Comparison of ENCODE assay signal across 7 mouse cellular contexts in genomic region chr15:7934105-7934504, GRCm38 (mm10).
DNase-seq lines count a peak whose midpoint lies in the region; ATAC-seq and TF ChIP-seq lines count a peak whose summit lies in the region.

No protein-coding gene starts in this region.

- DNase-seq in Muller cell, postnatal 12 days (ENCODE audit: inconsistent ontology term): peak; percentile 51
- DNase-seq in heart, adult 9 months (ENCODE audit: low spot score in 2 of 2): peak; percentile 6 to 17
- DNase-seq in testis, postnatal 14 days (ENCODE audit: low spot score): peak; percentile 21
- DNase-seq in layer of hippocampus, adult 9-10 months (ENCODE audit: low spot score): no peak
- no peak for DNase-seq in layer of hippocampus, adult 2 months (ENCODE audit: low spot score in 2 of 2)

- H3K36me3 ChIP-seq in C2C12 (ENCODE audit: control insufficient read depth, insufficient read depth): no peaks in the 10 kb centered on the region
- no peaks in the 10 kb centered on the region for H3K36me3 ChIP-seq in liver, embryonic 12.5 days

- WGBS in liver, embryonic 12.5 days (ENCODE audit: insufficient replicate concordance): 53% methylated on average over 16 of the region's 16 CpGs

- ATAC-seq in liver, embryonic 12.5 days: no peak

- H3K4me1 ChIP-seq in liver, embryonic 12.5 days: peaks cover 9% of the 10 kb centered on the region

- peak overlapping the region; percentile 6 for H3K4me2 ChIP-seq in liver, embryonic 12.5 days

- no peak overlapping the region for H3K4me3 ChIP-seq in C2C12 (ENCODE audit: insufficient read depth, poor library complexity, severe bottlenecking)
- H3K4me3 ChIP-seq in liver, embryonic 12.5 days: no peak overlapping the region
- H3K4me3 ChIP-seq in layer of hippocampus, adult 2 months: no peak overlapping the region

- no peak overlapping the region for H3ac ChIP-seq in C2C12 (ENCODE audit: control insufficient read depth, insufficient read length, low read depth)

- no peaks in the 10 kb centered on the region for H3K79me2 ChIP-seq in C2C12 (ENCODE audit: control insufficient read depth, insufficient read depth)

- no peak overlapping the region for H3K27ac ChIP-seq in liver, embryonic 12.5 days
- H3K27ac ChIP-seq in layer of hippocampus, adult 2 months: no peak overlapping the region

- H3K27me3 ChIP-seq in C2C12 (ENCODE audit: control insufficient read depth, insufficient read depth, insufficient read length): no peaks in the 10 kb centered on the region
- no peaks in the 10 kb centered on the region for H3K27me3 ChIP-seq in liver, embryonic 12.5 days (replicated peaks)

- no peaks in the 10 kb centered on the region for H3K9me3 ChIP-seq in liver, embryonic 12.5 days (replicated peaks)

- no peak for TF ChIP-seq CTCF in C2C12 (IDR thresholded peaks at IDR 0.05; ENCODE audit: control insufficient read depth, insufficient read depth, insufficient read length)
- TF ChIP-seq CTCF in layer of hippocampus, adult 2 months (conservative IDR thresholded peaks at IDR 0.05): no peak

- H3K9ac ChIP-seq in liver, embryonic 12.5 days: no peak overlapping the region

- no peaks in the 10 kb centered on the region for H3K79me3 ChIP-seq in C2C12 (ENCODE audit: low read depth)

TF ChIP-seq in C2C12, 6 proteins besides CTCF, POLR2A, EP300 and RAD21:
- peak; percentile 1 for TF ChIP-seq MYOD1 (IDR thresholded peaks at IDR 0.05; ENCODE audit: control insufficient read depth, insufficient read length, low read depth)
- TF ChIP-seq MAX (IDR thresholded peaks at IDR 0.05): no peak

Comparison
In these comparisons a context has a peak if more than half of its experiments do, and no peak if none do; other contexts are left out.
1. DNase-seq: peak in Muller cell, postnatal 12 days (single experiment), heart, adult 9 months (2 of 2) and testis, postnatal 14 days (single experiment); none in layer of hippocampus, adult 9-10 months (single experiment) and layer of hippocampus, adult 2 months (0 of 2).